Mouse (Mus musculus): ENCODE measurements around the gene Ralbp1. TPM values are rescaled to one million over a fixed set of nuclear protein-coding genes. Genes with fewer than 3 reads are reported as not detected.

The Ralbp1 gene
- 49.3 and 50.9 TPM in 2 replicates for polyA plus RNA-seq (2016; fragmentation: Nextera tagmentation; extraction: Ambion mirVana)

DNA sequence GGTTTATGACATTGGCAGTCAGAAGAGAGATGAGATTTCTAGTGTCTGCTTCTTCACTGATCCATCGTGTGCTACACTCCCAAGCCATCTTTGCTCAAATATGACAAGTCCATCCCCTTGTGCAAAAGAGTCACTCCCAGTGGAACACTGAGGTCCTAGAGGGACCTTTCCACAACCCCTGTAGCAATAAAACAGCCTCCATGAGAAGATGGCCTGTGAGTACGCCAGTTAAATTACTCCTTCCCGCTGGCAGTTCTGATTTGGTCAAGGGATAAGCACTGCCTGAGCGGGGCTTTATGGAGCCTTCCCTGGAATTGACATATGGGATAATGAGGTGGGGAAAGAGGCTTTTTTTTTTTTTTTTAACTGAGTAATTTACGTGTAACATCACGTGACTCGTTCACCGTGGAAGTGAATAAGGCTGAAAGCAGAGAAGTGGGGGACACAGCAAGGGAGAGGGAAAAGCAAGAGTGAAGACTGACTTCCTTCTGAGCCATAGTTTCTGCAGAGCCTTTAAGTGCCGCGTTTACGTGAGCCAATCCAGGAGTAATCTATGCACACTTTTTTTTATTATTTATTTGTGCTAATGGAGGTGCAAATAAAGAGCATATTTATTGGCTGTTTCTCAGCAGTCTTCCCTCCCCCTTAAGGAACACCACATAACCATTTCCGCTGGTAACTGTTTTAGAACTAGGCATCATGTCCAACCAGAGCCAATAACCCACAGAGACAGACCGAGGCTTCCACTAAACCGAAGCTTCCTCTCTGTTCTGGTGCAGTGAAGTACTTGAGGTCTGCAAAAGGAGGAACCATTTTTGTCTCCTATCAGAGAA is at the start of gene Ralbp1:
Ralbp1 (minus strand) TSS at position 102 of the 833 bp plus-strand sequence.
- Histone ChIP-seq H3K9ac (peak within 1 kb of the TSS; percentile 76), H3K27me3 (no peaks in the 10 kb centered on the region), H3K4me2 (replicated peaks) (peak within 1 kb of the TSS; percentile 83), H3K9me3 (replicated peaks) (no peaks in the 10 kb centered on the region), H3K4me3 (peak within 1 kb of the TSS; percentile 92), H3K27ac (peak within 1 kb of the TSS; percentile 96), H3K4me1 (peaks cover 24% of the 10 kb centered on the region), H3K36me3 (no peaks in the 10 kb centered on the region)
- WGBS = 12% methylated on average over 14 of the region's 14 CpGs
- ATAC-seq (ENCODE audit: low FRiP score) = no peak

DNA sequence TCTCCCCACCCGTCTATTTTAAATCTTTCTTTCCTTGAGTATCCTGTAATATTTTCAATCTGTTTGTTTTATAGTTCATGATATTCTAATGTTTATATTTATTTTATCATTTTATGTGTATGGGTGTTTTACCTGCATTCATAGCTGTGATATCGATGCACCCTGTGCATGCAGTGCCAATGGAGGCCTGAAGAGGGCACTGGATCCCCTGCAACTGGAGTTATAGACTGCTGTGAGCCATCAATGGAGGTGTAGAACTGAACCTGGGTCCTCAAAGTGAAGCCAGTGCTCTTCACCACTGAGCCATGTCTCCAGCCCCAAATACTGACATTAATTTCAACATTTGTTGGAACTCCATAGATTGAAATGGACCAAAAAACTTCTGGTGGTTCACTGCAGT is 48.1 kb upstream of the Ralbp1 start:
- WGBS = 94% methylated on average over 2 of the region's 2 CpGs

GRCm38 (mm10) chr17:65931525-65931924 is 45.9 kb upstream of the Ralbp1 start:
- Histone ChIP-seq H3K9ac (no peak overlapping the region), H3K27ac (peak overlapping the region; percentile 45; the same call in 1 of the 2 replicates), H3K4me1 (0 out of 2 replicates have a peak, but pooled peaks cover 2% of the 10 kb centered on the region), H3K27me3 (no peaks in the 10 kb centered on the region), H3K9me3 (replicated peaks) (no peaks in the 10 kb centered on the region), H3K4me2 (replicated peaks) (no peak overlapping the region), H3K4me3 (no peak overlapping the region), H3K36me3 (peaks cover 49% of the 10 kb centered on the region)
- WGBS = 35% methylated on average over 6 of the region's 6 CpGs
- no peak for ATAC-seq (ENCODE audit: low FRiP score)

More for the DNA sequence above, 48.1 kb upstream of the Ralbp1 start:
- no peaks in the 10 kb centered on the region for H3K27me3 ChIP-seq
- ATAC-seq (ENCODE audit: low FRiP score) = no peak
- H3K4me3 ChIP-seq = no peak overlapping the region
- H3K4me1 ChIP-seq = 0 out of 2 replicates have a peak, but pooled peaks cover 2% of the 10 kb centered on the region
- no peak overlapping the region for H3K4me2 ChIP-seq (replicated peaks)
- no peaks in the 10 kb centered on the region for H3K9me3 ChIP-seq (replicated peaks)
- H3K36me3 ChIP-seq = peaks cover 43% of the 10 kb centered on the region
- H3K9ac ChIP-seq = no peak overlapping the region
- H3K27ac ChIP-seq = no peak overlapping the region

DNA sequence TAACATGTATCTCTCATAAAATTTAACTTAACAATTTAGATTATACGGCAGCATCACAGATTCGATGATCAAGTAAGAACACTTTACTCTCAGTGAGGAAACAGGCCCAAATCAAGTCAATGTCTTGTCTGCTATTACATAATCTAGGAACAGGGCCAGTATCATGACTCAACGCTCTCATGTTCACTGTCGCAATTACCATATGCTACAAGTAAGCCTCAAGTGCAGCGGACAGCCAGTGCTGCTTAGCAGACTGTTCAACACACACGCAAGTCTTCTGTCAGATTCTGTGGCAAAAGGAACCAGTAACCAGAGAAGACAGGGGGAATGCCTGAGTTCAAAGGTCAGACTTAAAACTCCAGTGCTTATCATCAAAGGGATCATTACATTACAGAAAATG is 45.4 kb upstream of the Ralbp1 start:
- Histone ChIP-seq H3K27ac (0 out of 2 replicates have a peak overlapping the region, but pooled peaks have one; percentile 45), H3K9me3 (replicated peaks) (no peaks in the 10 kb centered on the region), H3K4me3 (no peak overlapping the region), H3K4me1 (0 out of 2 replicates have a peak, but pooled peaks cover 2% of the 10 kb centered on the region), H3K4me2 (replicated peaks) (no peak overlapping the region), H3K9ac (no peak overlapping the region), H3K27me3 (no peaks in the 10 kb centered on the region), H3K36me3 (peaks cover 49% of the 10 kb centered on the region)
- WGBS = 87% methylated on average over 6 of the region's 6 CpGs
- ATAC-seq (ENCODE audit: low FRiP score) = no peak

- Histone ChIP-seq H3K4me3 (no peak overlapping the region), H3K27me3 (no peaks in the 10 kb centered on the region), H3K4me1 (0 out of 2 replicates have a peak, but pooled peaks cover 2% of the 10 kb centered on the region), H3K9ac (no peak overlapping the region), H3K27ac (no peak overlapping the region), H3K4me2 (replicated peaks) (no peak overlapping the region), H3K36me3 (peaks cover 54% of the 10 kb centered on the region), H3K9me3 (replicated peaks) (no peaks in the 10 kb centered on the region)
- WGBS = 82% methylated on average over 7 of the region's 7 CpGs
- ATAC-seq (ENCODE audit: low FRiP score) = no peak
These were observed 44.7 kb upstream of the Ralbp1 start for GRCm38 (mm10) chr17:65930158-65930826.

DNA sequence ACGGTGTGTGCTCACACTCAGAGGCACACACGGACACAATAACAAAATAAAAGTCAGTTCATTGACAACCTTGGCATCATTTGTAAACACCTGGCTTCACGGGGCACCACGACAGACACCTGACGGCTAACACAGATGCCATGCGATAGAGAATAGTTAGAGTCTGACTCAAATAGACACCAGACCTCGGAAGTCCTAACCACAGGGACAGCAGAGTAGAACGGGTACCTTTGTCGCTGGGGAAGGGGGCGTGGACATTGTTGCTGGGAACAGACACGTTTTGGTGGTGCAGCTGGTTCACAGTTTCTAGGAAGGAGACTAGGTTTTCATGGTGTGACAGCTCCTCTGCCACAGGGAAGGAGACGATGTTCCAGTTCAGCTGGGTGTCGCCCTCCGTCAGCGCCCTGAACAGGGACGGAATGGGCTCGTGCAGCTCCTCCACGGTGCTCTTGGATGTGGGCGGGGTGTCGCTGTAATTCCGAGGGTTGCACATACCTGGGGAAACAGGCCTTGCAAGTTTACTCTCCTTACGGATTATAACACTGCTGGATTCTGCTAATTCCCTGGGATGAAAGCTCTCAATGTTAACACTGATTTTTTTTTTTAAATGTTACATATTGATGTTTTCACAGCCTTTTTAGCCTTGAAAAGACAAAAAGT is 43.9 kb upstream of the Ralbp1 start:
- H3K9me3 ChIP-seq (replicated peaks) = no peaks in the 10 kb centered on the region
- H3K27ac ChIP-seq = no peak overlapping the region
- no peak overlapping the region for H3K4me2 ChIP-seq (replicated peaks)
- H3K4me3 ChIP-seq = no peak overlapping the region
- no peaks in the 10 kb centered on the region for H3K27me3 ChIP-seq
- H3K9ac ChIP-seq = no peak overlapping the region
- 88% methylated on average over 22 of the region's 22 CpGs for WGBS
- no peak for ATAC-seq (ENCODE audit: low FRiP score)
- peaks cover 59% of the 10 kb centered on the region for H3K36me3 ChIP-seq
- H3K4me1 ChIP-seq = 0 out of 2 replicates have a peak, but pooled peaks cover 2% of the 10 kb centered on the region

GRCm38 (mm10) chr17:65927077-65927476 is 41.5 kb upstream of the Ralbp1 start:
- Histone ChIP-seq H3K4me2 (replicated peaks) (no peak overlapping the region), H3K9ac (no peak overlapping the region), H3K4me3 (no peak overlapping the region), H3K9me3 (replicated peaks) (no peaks in the 10 kb centered on the region), H3K4me1 (0 out of 2 replicates have a peak, but pooled peaks cover 2% of the 10 kb centered on the region), H3K27ac (no peak overlapping the region), H3K36me3 (peaks cover 64% of the 10 kb centered on the region), H3K27me3 (no peaks in the 10 kb centered on the region)
- ATAC-seq (ENCODE audit: low FRiP score) = no peak
- WGBS = 75% methylated on average over 4 of the region's 4 CpGs

DNA sequence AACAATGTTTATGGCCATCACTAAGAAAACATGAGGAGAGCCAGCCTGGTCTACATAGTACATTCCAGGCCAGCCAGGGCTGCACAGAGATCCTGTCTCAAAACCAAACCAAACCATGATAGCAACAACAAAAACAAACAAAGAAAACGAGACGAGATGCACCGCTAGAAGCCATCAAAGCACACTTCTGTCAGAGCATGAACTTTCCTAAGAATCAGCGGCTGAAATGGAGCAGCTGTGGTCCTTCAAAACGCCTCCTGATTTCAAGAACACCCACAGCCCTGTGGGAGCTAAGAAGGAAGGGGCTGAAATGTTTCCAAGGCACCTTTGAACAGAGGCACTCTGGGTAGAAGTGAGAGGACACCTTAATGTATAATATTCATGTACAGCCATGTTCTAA is 38.6 kb upstream of the Ralbp1 start:
- Histone ChIP-seq H3K27me3 (no peaks in the 10 kb centered on the region), H3K27ac (no peak overlapping the region), H3K4me1 (no peaks in the 10 kb centered on the region), H3K9ac (no peak overlapping the region), H3K4me2 (replicated peaks) (no peak overlapping the region), H3K36me3 (peaks cover 67% of the 10 kb centered on the region), H3K9me3 (replicated peaks) (no peaks in the 10 kb centered on the region), H3K4me3 (no peak overlapping the region)
- WGBS = 79% methylated on average over 5 of the region's 5 CpGs
- ATAC-seq (ENCODE audit: low FRiP score) = no peak

DNA sequence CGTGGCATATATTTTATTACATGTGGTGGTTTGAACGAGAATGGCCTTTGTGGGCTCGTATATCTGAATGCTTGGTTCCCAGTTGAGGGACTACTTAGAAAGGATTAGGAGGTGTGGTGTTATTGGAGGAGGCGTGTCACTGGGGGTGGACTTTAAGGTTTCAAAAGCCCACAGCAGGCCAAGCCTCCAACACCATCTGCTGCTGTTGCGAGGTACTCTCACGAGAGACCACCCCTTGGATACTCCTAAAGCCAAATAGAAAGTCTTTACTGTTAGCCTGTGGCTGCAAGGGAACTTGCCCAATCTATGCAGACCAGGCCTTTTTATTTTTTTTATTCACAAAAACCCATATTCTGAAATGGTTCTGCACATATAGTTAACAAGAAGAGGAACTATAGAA is 36.4 kb upstream of the Ralbp1 start:
- Histone ChIP-seq H3K9me3 (replicated peaks) (no peaks in the 10 kb centered on the region), H3K9ac (no peak overlapping the region), H3K27me3 (no peaks in the 10 kb centered on the region), H3K4me3 (no peak overlapping the region), H3K4me1 (no peaks in the 10 kb centered on the region), H3K27ac (no peak overlapping the region), H3K4me2 (replicated peaks) (no peak overlapping the region), H3K36me3 (peaks cover 52% of the 10 kb centered on the region)
- no peak for ATAC-seq (ENCODE audit: low FRiP score)
- 81% methylated on average over 6 of the region's 6 CpGs for WGBS

DNA sequence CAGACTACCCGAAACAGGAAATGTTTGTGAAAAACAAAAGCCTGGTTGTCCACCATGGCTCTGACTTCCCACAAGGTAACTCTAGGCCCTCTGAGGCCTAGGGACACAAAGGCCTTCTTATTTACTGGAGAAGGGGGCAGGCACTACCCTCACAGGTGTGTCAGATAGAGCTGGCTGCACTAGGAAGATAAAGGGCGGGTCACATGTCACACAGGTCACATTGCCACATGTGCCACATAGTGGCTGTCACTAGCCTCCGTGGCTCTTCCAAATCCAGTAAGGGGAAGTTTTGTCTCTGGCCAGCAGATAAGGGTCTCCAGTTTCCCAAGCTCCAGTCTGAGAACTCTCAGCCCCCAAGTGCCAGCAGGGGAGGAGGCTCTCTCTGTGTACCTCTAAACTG is 33.6 kb upstream of the Ralbp1 start:
- WGBS = 72% methylated on average over 3 of the region's 3 CpGs
- Histone ChIP-seq H3K4me3 (no peak overlapping the region), H3K4me1 (peaks cover 10% of the 10 kb centered on the region), H3K9me3 (replicated peaks) (no peaks in the 10 kb centered on the region), H3K27me3 (no peaks in the 10 kb centered on the region), H3K36me3 (peaks cover 28% of the 10 kb centered on the region), H3K9ac (no peak overlapping the region), H3K4me2 (replicated peaks) (no peak overlapping the region), H3K27ac (no peak overlapping the region)
- no peak for ATAC-seq (ENCODE audit: low FRiP score)

DNA sequence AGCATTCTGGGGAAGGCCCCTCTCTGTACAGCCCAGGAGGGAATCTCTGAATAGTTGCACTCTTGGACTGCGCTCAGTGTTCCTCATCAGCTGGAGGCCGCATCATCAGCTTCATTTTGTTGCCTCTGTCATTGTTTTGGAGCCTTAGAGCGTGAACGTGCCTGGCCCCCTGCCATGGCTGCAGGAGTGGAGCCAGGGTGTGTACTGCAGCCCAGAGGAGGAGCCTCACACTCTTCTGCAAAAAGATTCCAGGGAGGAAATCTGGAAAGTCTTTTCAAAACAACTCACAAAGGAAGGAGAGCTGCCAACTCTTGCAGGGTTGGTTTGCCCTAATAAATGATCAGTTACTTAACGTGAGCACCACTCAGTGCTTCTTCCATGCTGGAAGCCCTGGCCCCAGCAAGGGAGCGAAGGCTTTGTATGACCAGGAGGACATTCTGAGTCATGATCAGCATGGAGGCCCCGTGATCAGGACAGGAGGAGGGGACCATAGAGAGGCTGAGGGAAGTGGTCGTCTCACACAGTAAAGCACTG is 30.6 kb upstream of the Ralbp1 start:
- Histone ChIP-seq H3K4me1 (peaks cover 10% of the 10 kb centered on the region), H3K27me3 (no peaks in the 10 kb centered on the region), H3K9ac (no peak overlapping the region), H3K9me3 (replicated peaks) (no peaks in the 10 kb centered on the region), H3K27ac (peak overlapping the region; percentile 84), H3K4me2 (replicated peaks) (peak overlapping the region; percentile 15; the same call in 1 of the 2 replicates), H3K36me3 (0 out of 2 replicates have a peak, but pooled peaks cover 3% of the 10 kb centered on the region), H3K4me3 (no peak overlapping the region)
- 25% methylated on average over 8 of the region's 8 CpGs for WGBS
- peak; percentile 93 for ATAC-seq (ENCODE audit: low FRiP score)

DNA sequence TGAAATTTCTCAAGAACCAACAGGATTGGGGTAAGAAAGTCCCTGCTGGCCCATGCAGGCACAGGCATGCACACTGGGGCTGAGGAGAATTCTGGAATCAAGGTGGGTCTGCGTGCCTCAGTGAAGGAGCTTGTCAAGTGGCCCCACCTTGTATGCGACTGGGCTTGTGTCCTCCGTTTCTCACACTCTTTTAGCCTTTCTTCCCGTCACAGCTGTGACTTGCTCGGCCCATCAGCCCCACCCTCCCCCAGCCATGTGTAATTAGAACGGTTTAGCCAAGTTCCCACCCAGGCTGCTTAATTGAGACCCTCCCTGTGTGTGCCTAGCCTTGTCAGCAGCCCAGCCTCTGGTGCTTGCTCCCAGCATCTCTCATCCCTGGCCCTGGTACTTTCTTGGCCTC is 28.5 kb upstream of the Ralbp1 start:
- Histone ChIP-seq H3K4me1 (peaks cover 10% of the 10 kb centered on the region), H3K9me3 (replicated peaks) (no peaks in the 10 kb centered on the region), H3K27me3 (no peaks in the 10 kb centered on the region), H3K4me3 (no peak overlapping the region), H3K9ac (no peak overlapping the region), H3K4me2 (replicated peaks) (no peak overlapping the region), H3K36me3 (no peaks in the 10 kb centered on the region), H3K27ac (no peak overlapping the region)
- WGBS = 55% methylated on average over 6 of the region's 6 CpGs
- ATAC-seq (ENCODE audit: low FRiP score) = no peak; the same call in 1 of the 2 replicates

Data from hindbrain, embryonic 12.5 days (tissue).